13 mouse cellular contexts compared by ENCODE assay signal in genomic region chr12:80939165-80939564, GRCm38 (mm10). TPM values are rescaled to one million over a fixed set of nuclear protein-coding genes. Genes with fewer than 3 reads are reported as not detected.
A peak's percentile ranks its signal among the peaks of the same experiment; 100 is the strongest.
DNase-seq lines count a peak whose midpoint lies in the region; ATAC-seq and TF ChIP-seq lines count a peak whose summit lies in the region.
"Had no signal": no experiment of that assay in that cellular context is flagged by ENCODE, and none has a peak within 500 bp of the region (broad histone marks: within the 10 kb centered on the region; RNA-seq: fewer than 3 reads in every experiment).

No protein-coding gene starts in this region.

- H3K4me3 ChIP-seq in hindbrain, embryonic 13.5 days = no peak overlapping the region
- no peak overlapping the region for H3K4me3 ChIP-seq in hindbrain, embryonic 16.5 days (ENCODE audit: low read length)
- no peak overlapping the region for H3K4me3 ChIP-seq in liver, embryonic 12.5 days
- no peak overlapping the region for H3K4me3 ChIP-seq in stomach, postnatal 0 days (ENCODE audit: low read depth, low read length)
- H3K4me3 ChIP-seq in forebrain, postnatal 0 days (ENCODE audit: low read depth, low read length) = no peak overlapping the region
- H3K4me3 ChIP-seq: myocyte had no signal

- H3K27me3 ChIP-seq in hindbrain, embryonic 13.5 days = no peaks in the 10 kb centered on the region
- no peaks in the 10 kb centered on the region for H3K27me3 ChIP-seq in hindbrain, embryonic 16.5 days (replicated peaks; ENCODE audit: control insufficient read depth, insufficient read depth, low read length)
- no peaks in the 10 kb centered on the region for H3K27me3 ChIP-seq in liver, embryonic 12.5 days (replicated peaks)
- H3K27me3 ChIP-seq in stomach, postnatal 0 days (ENCODE audit: control insufficient read depth, insufficient read depth, low read length) = no peaks in the 10 kb centered on the region
- no peaks in the 10 kb centered on the region for H3K27me3 ChIP-seq in forebrain, postnatal 0 days (ENCODE audit: insufficient read depth, low read length)

- peak; percentile 5 for DNase-seq in thymus, postnatal 0 days (ENCODE audit: low spot score)
- no peak for DNase-seq in thymus, adult 18-20 months
- DNase-seq in stomach, postnatal 0 days (ENCODE audit: low spot score) = no peak
- no peak for DNase-seq in urinary bladder, adult 2 months (ENCODE audit: low spot score)
- no peak for DNase-seq in forebrain, postnatal 0 days
- DNase-seq: cerebellum, adult 11 months had no signal

- H3K9ac ChIP-seq in hindbrain, embryonic 13.5 days = peak overlapping the region; percentile 25; the same call in 1 of the 2 replicates
- no peak overlapping the region for H3K9ac ChIP-seq in hindbrain, embryonic 16.5 days (ENCODE audit: low read depth, low read length)
- H3K9ac ChIP-seq in liver, embryonic 12.5 days = 0 out of 2 replicates have a peak overlapping the region, but pooled peaks have one; percentile 29
- H3K9ac ChIP-seq in stomach, postnatal 0 days (ENCODE audit: low read length) = no peak overlapping the region
- no peak overlapping the region for H3K9ac ChIP-seq in forebrain, postnatal 0 days
- H3K9ac ChIP-seq: lung, embryonic 14.5 days had no signal

- TF ChIP-seq EP300 in stomach, postnatal 0 days (optimal IDR thresholded peaks at IDR 0.05) = no peak

- ATAC-seq in hindbrain, embryonic 13.5 days (ENCODE audit: low FRiP score) = no peak
- ATAC-seq in hindbrain, embryonic 16.5 days = no peak
- ATAC-seq in liver, embryonic 12.5 days = no peak
- ATAC-seq in stomach, postnatal 0 days (ENCODE audit: low FRiP score, low TSS enrichment) = peak; percentile 5; the same call in 1 of the 2 replicates
- ATAC-seq in forebrain, postnatal 0 days = no peak
- ATAC-seq: forebrain, embryonic 16.5 days had no signal

- no peaks in the 10 kb centered on the region for H3K36me3 ChIP-seq in hindbrain, embryonic 13.5 days
- H3K36me3 ChIP-seq in hindbrain, embryonic 16.5 days (ENCODE audit: control insufficient read depth, insufficient read depth, low read length) = no peaks in the 10 kb centered on the region
- H3K36me3 ChIP-seq in liver, embryonic 12.5 days = no peaks in the 10 kb centered on the region
- H3K36me3 ChIP-seq in stomach, postnatal 0 days (ENCODE audit: control insufficient read depth, insufficient read depth, low read length) = no peaks in the 10 kb centered on the region
- H3K36me3 ChIP-seq in forebrain, postnatal 0 days (ENCODE audit: insufficient read depth) = no peaks in the 10 kb centered on the region

- H3K4me1 ChIP-seq in hindbrain, embryonic 13.5 days (replicated peaks) = no peaks in the 10 kb centered on the region
- no peaks in the 10 kb centered on the region for H3K4me1 ChIP-seq in hindbrain, embryonic 16.5 days (ENCODE audit: control insufficient read depth, insufficient read depth, low read depth, low read length)
- peaks cover 65% of the 10 kb centered on the region for H3K4me1 ChIP-seq in liver, embryonic 12.5 days
- H3K4me1 ChIP-seq in stomach, postnatal 0 days (replicated peaks; ENCODE audit: control insufficient read depth, insufficient read depth) = no peaks in the 10 kb centered on the region
- no peaks in the 10 kb centered on the region for H3K4me1 ChIP-seq in forebrain, postnatal 0 days (ENCODE audit: insufficient read depth)

- 80% methylated on average over 4 of the region's 4 CpGs for WGBS in hindbrain, embryonic 13.5 days
- WGBS in hindbrain, embryonic 16.5 days = 80% methylated on average over 4 of the region's 4 CpGs
- 60% methylated on average over 4 of the region's 4 CpGs for WGBS in liver, embryonic 12.5 days (ENCODE audit: insufficient replicate concordance)
- 73% methylated on average over 4 of the region's 4 CpGs for WGBS in stomach, postnatal 0 days
- WGBS in forebrain, postnatal 0 days = 88% methylated on average over 4 of the region's 4 CpGs

- H3K27ac ChIP-seq in hindbrain, embryonic 13.5 days = no peak overlapping the region
- no peak overlapping the region for H3K27ac ChIP-seq in hindbrain, embryonic 16.5 days (ENCODE audit: low read depth, low read length)
- peak overlapping the region; percentile 43 for H3K27ac ChIP-seq in liver, embryonic 12.5 days
- peak overlapping the region; percentile 13 for H3K27ac ChIP-seq in stomach, postnatal 0 days (replicated peaks)
- H3K27ac ChIP-seq in forebrain, postnatal 0 days (ENCODE audit: low read depth, low read length) = no peak overlapping the region

- no peak overlapping the region for H3K4me2 ChIP-seq in hindbrain, embryonic 13.5 days
- no peak overlapping the region for H3K4me2 ChIP-seq in hindbrain, embryonic 16.5 days (ENCODE audit: low read length)
- H3K4me2 ChIP-seq in liver, embryonic 12.5 days = no peak overlapping the region
- no peak overlapping the region for H3K4me2 ChIP-seq in stomach, postnatal 0 days (replicated peaks; ENCODE audit: low read depth)
- H3K4me2 ChIP-seq in forebrain, postnatal 0 days (ENCODE audit: low read depth) = no peak overlapping the region
- H3K4me2 ChIP-seq: lung, embryonic 14.5 days had no signal

- no peaks in the 10 kb centered on the region for H3K9me3 ChIP-seq in hindbrain, embryonic 13.5 days
- H3K9me3 ChIP-seq in hindbrain, embryonic 16.5 days (ENCODE audit: control insufficient read depth, low read length) = no peaks in the 10 kb centered on the region
- no peaks in the 10 kb centered on the region for H3K9me3 ChIP-seq in liver, embryonic 12.5 days (replicated peaks)
- no peaks in the 10 kb centered on the region for H3K9me3 ChIP-seq in stomach, postnatal 0 days (ENCODE audit: control insufficient read depth, low read length)
- H3K9me3 ChIP-seq in forebrain, postnatal 0 days (ENCODE audit: low read length) = no peaks in the 10 kb centered on the region

- TF ChIP-seq CTCF in stomach, postnatal 0 days (IDR thresholded peaks at IDR 0.05; ENCODE audit: low read depth) = no peak
- no peak for TF ChIP-seq CTCF in forebrain, postnatal 0 days (IDR thresholded peaks at IDR 0.05; ENCODE audit: low read depth)

RNA-seq across cellular contexts. Expression of gene Srsf5, which starts 6.1 kb away (rescaled TPM):
- 479 and 495 TPM in 2 replicates for polyA plus RNA-seq in hindbrain, embryonic 13.5 days (2015; fragmentation: Nextera tagmentation; extraction: Ambion mirVana)
- polyA plus RNA-seq in hindbrain, embryonic 16.5 days (2015; fragmentation: Nextera tagmentation; extraction: Ambion mirVana) = 371 and 381 TPM in 2 replicates
- polyA plus RNA-seq in thymus, postnatal 0 days (2015; fragmentation: Nextera tagmentation; extraction: Ambion mirVana) = 655 and 689 TPM in 2 replicates
- polyA plus RNA-seq in liver, embryonic 12.5 days (2016; fragmentation: Nextera tagmentation; extraction: Ambion mirVana) = 357 and 402 TPM in 2 replicates
- polyA plus RNA-seq in stomach, postnatal 0 days (2015; fragmentation: Nextera tagmentation; extraction: Ambion mirVana) = 283 and 303 TPM in 2 replicates
- 768 and 950 TPM in 2 replicates for polyA plus RNA-seq in urinary bladder, adult 2 months (2012; rRNA removed)
- 344 and 488 TPM in 2 replicates for total RNA-seq in forebrain, postnatal 0 days (2014; rRNA removed)
- 488 and 529 TPM in 2 replicates for polyA plus RNA-seq in forebrain, postnatal 0 days (2015; fragmentation: Nextera tagmentation; extraction: Ambion mirVana)

RNA-seq across cellular contexts. Expression of gene Slc10a1, which starts 29.3 kb away (rescaled TPM):
- 0.21 and 0.76 TPM in 2 replicates for polyA plus RNA-seq in hindbrain, embryonic 13.5 days (2015; fragmentation: Nextera tagmentation; extraction: Ambion mirVana)
- 0.43 and 0.61 TPM in 2 replicates for polyA plus RNA-seq in hindbrain, embryonic 16.5 days (2015; fragmentation: Nextera tagmentation; extraction: Ambion mirVana)
- 0.36 and 0.59 TPM in 2 replicates for polyA plus RNA-seq in thymus, postnatal 0 days (2015; fragmentation: Nextera tagmentation; extraction: Ambion mirVana)
- 0.57 and 0.60 TPM in 2 replicates for polyA plus RNA-seq in liver, embryonic 12.5 days (2016; fragmentation: Nextera tagmentation; extraction: Ambion mirVana)
- 0.58 and 1.1 TPM in 2 replicates for polyA plus RNA-seq in stomach, postnatal 0 days (2015; fragmentation: Nextera tagmentation; extraction: Ambion mirVana)
- not detected in 2 replicates for polyA plus RNA-seq in urinary bladder, adult 2 months (2012; rRNA removed)
- total RNA-seq in forebrain, postnatal 0 days (2014; rRNA removed) = not detected in 2 replicates
- polyA plus RNA-seq in forebrain, postnatal 0 days (2015; fragmentation: Nextera tagmentation; extraction: Ambion mirVana) = not detected in 2 replicates
- total RNA-seq: layer of hippocampus, postnatal 10 days had no signal

Comparison
In these comparisons a context has a peak if more than half of its experiments do, and no peak if none do; other contexts are left out.
1. H3K9ac ChIP-seq: peak in hindbrain, embryonic 13.5 days (single experiment) and liver, embryonic 12.5 days (single experiment); none in hindbrain, embryonic 16.5 days (single experiment), stomach, postnatal 0 days (single experiment) and forebrain, postnatal 0 days (single experiment).
2. H3K27ac ChIP-seq: peak in liver, embryonic 12.5 days (single experiment) and stomach, postnatal 0 days (single experiment); none in hindbrain, embryonic 13.5 days (single experiment), hindbrain, embryonic 16.5 days (single experiment) and forebrain, postnatal 0 days (single experiment).